Mouse (Mus musculus) liver, postnatal 0 days (tissue): ENCODE results near the gene Ms4a6d.

Source experiments
- CTCF ChIP-seq: sonication (generic); IDR thresholded peaks from 2 replicates; pipeline ENCODE4 v1.5.1; 2016; ENCODE audit warnings: antibody characterized with exemption, low read depth
- EP300 ChIP-seq: IDR thresholded peaks from 2 replicates; pipeline ENCODE4 v1.6.1; 2016; ENCODE audit warnings: antibody characterized with exemption, low read depth, mild to moderate bottlenecking

GRCm38 (mm10) chr19:11537336-11537735 lies 67.3 kb downstream of the Ms4a6d start:
- TF ChIP-seq CTCF (no peak), EP300 (no peak)
